Mouse (Mus musculus): ENCODE measurements around the gene Hist1h2af. TPM values are rescaled to one million over a fixed set of nuclear protein-coding genes. Genes with fewer than 3 reads are reported as not detected.

Hist1h2af gene
- polyA plus RNA-seq, 1 experiment from 2014 or later = 2.8 TPM

GRCm38 (mm10) chr13:23516822-23517602 is 16.7 kb upstream of the Hist1h2af start:
- Histone ChIP-seq H3K9me3 (no peaks in the 10 kb centered on the region), H3K4me3 (peak overlapping the region; percentile 47), H3K9ac (replicated peaks) (peak overlapping the region; percentile 38; the same call in 1 of the 2 replicates), H3K4me2 (replicated peaks) (peak overlapping the region; percentile 73), H3K27me3 (no peaks in the 10 kb centered on the region), H3K27ac (replicated peaks) (peak overlapping the region; percentile 60; the same call in 1 of the 2 replicates), H3K4me1 (peaks cover 15% of the 10 kb centered on the region), H3K36me3 (no peaks in the 10 kb centered on the region)
- WGBS = under 1% methylated on average over 19 of the region's 19 CpGs
- peak; percentile 78 for ATAC-seq (replicated peaks)

GRCm38 (mm10) chr13:23517603-23518294 is 16.0 kb upstream of the Hist1h2af start:
- Histone ChIP-seq H3K4me1 (peaks cover 15% of the 10 kb centered on the region), H3K9me3 (no peaks in the 10 kb centered on the region), H3K4me2 (replicated peaks) (peak overlapping the region; percentile 73), H3K27me3 (no peaks in the 10 kb centered on the region), H3K36me3 (no peaks in the 10 kb centered on the region), H3K27ac (replicated peaks) (peak overlapping the region; percentile 57), H3K4me3 (peak overlapping the region; percentile 47), H3K9ac (replicated peaks) (0 out of 2 replicates have a peak overlapping the region, but pooled peaks have one; percentile 31)
- ATAC-seq (replicated peaks) = peak; percentile 90
- WGBS = under 1% methylated on average over 27 of the region's 27 CpGs

DNA sequence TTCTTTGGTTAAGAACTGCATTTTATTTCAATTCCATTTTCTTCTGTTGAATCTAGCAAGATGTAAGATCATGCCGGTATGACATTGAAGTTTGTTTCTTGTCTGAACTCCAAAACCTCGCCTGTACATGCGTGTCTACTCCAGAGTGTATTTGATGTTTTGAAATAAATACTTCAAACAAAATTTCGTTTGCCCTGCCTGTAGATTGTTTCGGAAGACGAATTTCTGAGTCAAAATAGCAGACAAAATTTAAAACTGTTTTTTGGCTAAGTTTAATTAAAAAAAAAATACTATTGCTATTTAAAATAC is 15.5 kb upstream of the Hist1h2af start:
- no peak for ATAC-seq (replicated peaks)
- Histone ChIP-seq H3K36me3 (no peaks in the 10 kb centered on the region), H3K4me2 (replicated peaks) (peak overlapping the region; percentile 73), H3K9me3 (no peaks in the 10 kb centered on the region), H3K27me3 (no peaks in the 10 kb centered on the region), H3K27ac (replicated peaks) (0 out of 2 replicates have a peak overlapping the region, but pooled peaks have one; percentile 14), H3K9ac (replicated peaks) (no peak overlapping the region), H3K4me3 (peak overlapping the region; percentile 47), H3K4me1 (peaks cover 15% of the 10 kb centered on the region)
- under 1% methylated on average over 6 of the region's 6 CpGs for WGBS

GRCm38 (mm10) chr13:23518885-23519284 is 14.8 kb upstream of the Hist1h2af start:
- Histone ChIP-seq H3K27ac (replicated peaks) (no peak overlapping the region), H3K4me1 (peaks cover 15% of the 10 kb centered on the region)
- ATAC-seq (replicated peaks) = peak; percentile 27

GRCm38 (mm10) chr13:23519416-23519815 is 14.3 kb upstream of the Hist1h2af start:
- 0 out of 2 replicates have a peak, but pooled peaks have one; percentile 26 for ATAC-seq (replicated peaks)
- Histone ChIP-seq H3K27me3 (no peaks in the 10 kb centered on the region), H3K27ac (replicated peaks) (no peak overlapping the region), H3K4me3 (peak overlapping the region; percentile 47), H3K9me3 (no peaks in the 10 kb centered on the region), H3K36me3 (no peaks in the 10 kb centered on the region), H3K4me1 (peaks cover 15% of the 10 kb centered on the region), H3K9ac (replicated peaks) (no peak overlapping the region), H3K4me2 (replicated peaks) (peak overlapping the region; percentile 73)
- WGBS = under 1% methylated on average over 10 of the region's 10 CpGs

More at GRCm38 (mm10) chr13:23518885-23519284, 14.8 kb upstream of the Hist1h2af start:
- H3K9ac ChIP-seq (replicated peaks) = no peak overlapping the region
- peak overlapping the region; percentile 73 for H3K4me2 ChIP-seq (replicated peaks)
- peak overlapping the region; percentile 47 for H3K4me3 ChIP-seq
- WGBS = under 1% methylated on average over 6 of the region's 6 CpGs
- no peaks in the 10 kb centered on the region for H3K36me3 ChIP-seq
- H3K27me3 ChIP-seq = no peaks in the 10 kb centered on the region
- H3K9me3 ChIP-seq = no peaks in the 10 kb centered on the region

DNA sequence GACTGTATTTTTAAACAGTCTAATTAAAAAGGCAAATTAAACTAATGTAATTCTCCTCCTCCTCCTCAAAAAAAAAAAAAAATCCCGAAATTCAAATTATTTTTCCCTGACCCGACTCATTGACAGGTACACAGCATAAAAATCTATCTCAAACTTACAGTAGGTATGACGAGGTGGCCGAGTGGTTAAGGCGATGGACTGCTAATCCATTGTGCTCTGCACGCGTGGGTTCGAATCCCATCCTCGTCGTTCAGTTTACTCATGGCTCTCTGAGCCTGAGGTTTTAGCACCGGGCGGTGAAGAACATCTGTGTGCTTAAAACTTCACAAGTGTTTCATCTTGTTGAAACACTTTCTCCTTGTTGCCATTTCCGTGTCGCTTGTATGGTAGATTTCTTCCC is 12.0 kb upstream of the Hist1h2af start:
- H3K9ac ChIP-seq (replicated peaks) = no peak overlapping the region
- H3K9me3 ChIP-seq = no peaks in the 10 kb centered on the region
- H3K4me2 ChIP-seq (replicated peaks) = peak overlapping the region; percentile 14; the same call in 1 of the 2 replicates
- WGBS = 1% methylated on average over 14 of the region's 14 CpGs
- H3K36me3 ChIP-seq = no peaks in the 10 kb centered on the region
- H3K4me3 ChIP-seq = 0 out of 2 replicates have a peak overlapping the region, but pooled peaks have one; percentile 5
- H3K27me3 ChIP-seq = no peaks in the 10 kb centered on the region
- no peak for ATAC-seq (replicated peaks)
- H3K27ac ChIP-seq (replicated peaks) = no peak overlapping the region
- H3K4me1 ChIP-seq = peaks cover 17% of the 10 kb centered on the region

GRCm38 (mm10) chr13:23523976-23524375 is 9.7 kb upstream of the Hist1h2af start:
- H3K4me3 ChIP-seq = no peak overlapping the region
- H3K9me3 ChIP-seq = no peaks in the 10 kb centered on the region
- no peaks in the 10 kb centered on the region for H3K27me3 ChIP-seq
- H3K4me1 ChIP-seq = peaks cover 23% of the 10 kb centered on the region
- no peak overlapping the region for H3K27ac ChIP-seq (replicated peaks)
- no peak for ATAC-seq (replicated peaks)
- H3K9ac ChIP-seq (replicated peaks) = no peak overlapping the region
- H3K4me2 ChIP-seq (replicated peaks) = no peak overlapping the region
- no peaks in the 10 kb centered on the region for H3K36me3 ChIP-seq
- WGBS = 48% methylated on average over 5 of the region's 5 CpGs

- H3K4me1 ChIP-seq = peaks cover 26% of the 10 kb centered on the region
- H3K27ac ChIP-seq (replicated peaks) = no peak overlapping the region; the same call in 1 of the 2 replicates
- no peak overlapping the region for H3K9ac ChIP-seq (replicated peaks)
- H3K4me3 ChIP-seq = no peak overlapping the region
- 9% methylated on average over 5 of the region's 5 CpGs for WGBS
- no peaks in the 10 kb centered on the region for H3K9me3 ChIP-seq
- peak overlapping the region; percentile 17; the same call in 1 of the 2 replicates for H3K4me2 ChIP-seq (replicated peaks)
- peak; percentile 58 for ATAC-seq (replicated peaks)
- H3K27me3 ChIP-seq = no peaks in the 10 kb centered on the region
- no peaks in the 10 kb centered on the region for H3K36me3 ChIP-seq
These were observed 9.1 kb upstream of the Hist1h2af start for GRCm38 (mm10) chr13:23524654-23525053.

DNA sequence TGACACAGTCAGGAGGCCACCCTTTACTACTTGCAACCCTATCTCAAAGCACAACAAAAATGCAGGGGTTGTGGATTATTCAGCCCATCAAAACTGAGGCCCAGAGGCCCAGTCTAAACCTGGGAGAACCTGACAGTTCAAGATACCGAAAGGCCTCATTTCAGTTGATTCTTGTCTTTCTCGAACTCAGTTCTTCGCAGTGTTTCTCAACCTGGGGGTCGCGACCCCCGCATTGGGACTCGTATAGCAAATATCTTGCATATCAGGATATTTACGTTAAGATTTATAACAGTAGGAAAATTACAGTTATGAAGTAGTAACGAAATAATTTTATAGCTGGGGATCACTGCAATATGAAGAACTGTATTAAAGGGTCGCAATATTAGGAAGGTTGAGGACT is 7.8 kb upstream of the Hist1h2af start:
- WGBS = 2% methylated on average over 10 of the region's 10 CpGs
- Histone ChIP-seq H3K27me3 (no peaks in the 10 kb centered on the region), H3K36me3 (no peaks in the 10 kb centered on the region), H3K9ac (replicated peaks) (no peak overlapping the region; the same call in 1 of the 2 replicates), H3K4me3 (peak overlapping the region; percentile 49), H3K9me3 (no peaks in the 10 kb centered on the region), H3K4me2 (replicated peaks) (peak overlapping the region; percentile 46), H3K4me1 (peaks cover 30% of the 10 kb centered on the region), H3K27ac (replicated peaks) (no peak overlapping the region)
- ATAC-seq (replicated peaks) = no peak

- Histone ChIP-seq H3K27ac (replicated peaks) (peak overlapping the region; percentile 89), H3K27me3 (no peaks in the 10 kb centered on the region), H3K4me3 (peak overlapping the region; percentile 49), H3K9ac (replicated peaks) (peak overlapping the region; percentile 58), H3K4me1 (peaks cover 30% of the 10 kb centered on the region), H3K36me3 (no peaks in the 10 kb centered on the region), H3K9me3 (no peaks in the 10 kb centered on the region), H3K4me2 (replicated peaks) (peak overlapping the region; percentile 46)
- ATAC-seq (replicated peaks) = 0 out of 2 replicates have a peak, but pooled peaks have one; percentile 33
- WGBS = under 1% methylated on average over 17 of the region's 17 CpGs
These were observed 7.4 kb upstream of the Hist1h2af start for GRCm38 (mm10) chr13:23526312-23526711.

GRCm38 (mm10) chr13:23529005-23529404 is 4.7 kb upstream of the Hist1h2af start:
- peaks cover 46% of the 10 kb centered on the region for H3K4me1 ChIP-seq
- H3K36me3 ChIP-seq = no peaks in the 10 kb centered on the region
- H3K4me2 ChIP-seq (replicated peaks) = 0 out of 2 replicates have a peak overlapping the region, but pooled peaks have one; percentile 2
- no peak overlapping the region for H3K27ac ChIP-seq (replicated peaks)
- no peaks in the 10 kb centered on the region for H3K9me3 ChIP-seq
- no peak overlapping the region; the same call in 1 of the 2 replicates for H3K4me3 ChIP-seq
- no peaks in the 10 kb centered on the region for H3K27me3 ChIP-seq
- no peak overlapping the region for H3K9ac ChIP-seq (replicated peaks)
- WGBS = 84% methylated on average over 5 of the region's 5 CpGs
- ATAC-seq (replicated peaks) = no peak
